Mouse (Mus musculus) testis, adult 2 months (tissue): ENCODE results near the gene Sez6l2. TPM values are rescaled to one million over a fixed set of nuclear protein-coding genes. Genes with fewer than 3 reads are reported as not detected.
A peak's percentile ranks its signal among the peaks of the same experiment; 100 is the strongest.

Experiments used
- H3K27ac ChIP-seq: fragments of 200-500 bp; 2 replicates; pipeline ENCODE4 v1.5.1; 2012; ENCODE audit warnings: low read depth, low read length; ENCODE audit not compliant: control insufficient read depth, insufficient read depth
- H3K27me3 ChIP-seq: fragments of 200-500 bp; 2 replicates; pipeline ENCODE4 v1.6.1; 2012; ENCODE audit warnings: mild to moderate bottlenecking, low read length, moderate library complexity; ENCODE audit not compliant: control insufficient read depth, insufficient read depth
- H3K36me3 ChIP-seq: fragments of 200-500 bp; 2 replicates; pipeline ENCODE4 v1.6.1; 2012; ENCODE audit warnings: mild to moderate bottlenecking, low read length; ENCODE audit not compliant: control insufficient read depth, insufficient read depth
- H3K4me1 ChIP-seq: fragments of 200-500 bp; 2 replicates; pipeline ENCODE4 v1.6.1; 2012; ENCODE audit warnings: low read length; ENCODE audit not compliant: control insufficient read depth, insufficient read depth
- H3K4me3 ChIP-seq: fragments of 200-500 bp; 2 replicates; pipeline ENCODE4 v1.5.1; 2012; ENCODE audit warnings: low read depth, mild to moderate bottlenecking, low read length, moderate library complexity, mixed read lengths; ENCODE audit not compliant: control insufficient read depth
- CTCF ChIP-seq: fragments of 200-500 bp; IDR thresholded peaks from 2 replicates; pipeline ENCODE4 v1.5.1; 2012; ENCODE audit warnings: low read depth, mild to moderate bottlenecking, inconsistent platforms, low read length, moderate library complexity; ENCODE audit not compliant: control insufficient read depth, insufficient read depth, insufficient replicate concordance
- POLR2A ChIP-seq: fragments of 200-500 bp; IDR thresholded peaks from 2 replicates; pipeline ENCODE4 v1.6.1; 2012; ENCODE audit warnings: low read depth, mild to moderate bottlenecking, inconsistent platforms, low read length, moderate library complexity; ENCODE audit not compliant: control insufficient read depth
- polyA plus RNA-seq: library from polyadenylated mRNA; depleted of rRNA; stranded (reverse); fragments of >200 nt; gene quantifications from 2 replicates; pipeline ENCODE4 v1.2.3, GENCODE M21; 2012

Sez6l2 gene
- polyA plus RNA-seq, 1 experiment: 10.7 TPM

- peaks cover 3% of the 10 kb centered on the region for H3K36me3 ChIP-seq
- H3K27ac ChIP-seq: no peak overlapping the region
- TF ChIP-seq POLR2A (no peak), CTCF (no peak)
- no peaks in the 10 kb centered on the region; the same call in 1 of the 2 replicates for H3K4me1 ChIP-seq
- H3K27me3 ChIP-seq: no peaks in the 10 kb centered on the region
- H3K4me3 ChIP-seq: no peak overlapping the region
These were observed 9.4 kb downstream of the Sez6l2 start for GRCm38 (mm10) chr7:126959780-126960179.

- no peaks in the 10 kb centered on the region; the same call in 1 of the 2 replicates for H3K4me1 ChIP-seq
- no peak overlapping the region for H3K4me3 ChIP-seq
- TF ChIP-seq CTCF (no peak), POLR2A (no peak)
- no peaks in the 10 kb centered on the region for H3K27me3 ChIP-seq
- H3K27ac ChIP-seq: no peak overlapping the region
- peaks cover 3% of the 10 kb centered on the region for H3K36me3 ChIP-seq
These were observed 10.7 kb downstream of the Sez6l2 start for GRCm38 (mm10) chr7:126961095-126961494.

- Histone ChIP-seq H3K27me3 (no peaks in the 10 kb centered on the region), H3K4me3 (no peak overlapping the region), H3K4me1 (no peaks in the 10 kb centered on the region; the same call in 1 of the 2 replicates), H3K27ac (no peak overlapping the region), H3K36me3 (peaks cover 3% of the 10 kb centered on the region)
- TF ChIP-seq POLR2A: no peak
- TF ChIP-seq CTCF: no peak
These were observed 11.6 kb downstream of the Sez6l2 start for GRCm38 (mm10) chr7:126961965-126962364.

GRCm38 (mm10) chr7:126963548-126964286 is 13.4 kb downstream of the Sez6l2 start:
- Histone ChIP-seq H3K4me3 (no peak overlapping the region), H3K36me3 (peaks cover 2% of the 10 kb centered on the region; the same call in 1 of the 2 replicates), H3K27me3 (no peaks in the 10 kb centered on the region), H3K4me1 (no peaks in the 10 kb centered on the region; the same call in 1 of the 2 replicates), H3K27ac (no peak overlapping the region)
- TF ChIP-seq CTCF (peak; percentile 25; the same call in 1 of the 2 replicates), POLR2A (no peak)

GRCm38 (mm10) chr7:126965568-126965967 is 15.2 kb downstream of the Sez6l2 start:
- Histone ChIP-seq H3K4me3 (no peak overlapping the region), H3K36me3 (peaks cover 2% of the 10 kb centered on the region; the same call in 1 of the 2 replicates)
- TF ChIP-seq CTCF: no peak
- no peak for TF ChIP-seq POLR2A

GRCm38 (mm10) chr7:126967361-126967760 is 17.0 kb downstream of the Sez6l2 start:
- TF ChIP-seq POLR2A (no peak), CTCF (no peak)
- H3K4me3 ChIP-seq: no peak overlapping the region

More at GRCm38 (mm10) chr7:126965568-126965967, 15.2 kb downstream of the Sez6l2 start:
- Histone ChIP-seq H3K4me1 (no peaks in the 10 kb centered on the region; the same call in 1 of the 2 replicates), H3K27ac (no peak overlapping the region), H3K27me3 (no peaks in the 10 kb centered on the region)

GRCm38 (mm10) chr7:126975493-126975892 is 25.1 kb downstream of the Sez6l2 start:
- peak overlapping the region; percentile 91 for H3K4me3 ChIP-seq
- peaks cover 11% of the 10 kb centered on the region for H3K4me1 ChIP-seq
- TF ChIP-seq CTCF (no peak), POLR2A (no peak; the same call in 1 of the 2 replicates)
- no peaks in the 10 kb centered on the region for H3K36me3 ChIP-seq
- peak overlapping the region; percentile 96 for H3K27ac ChIP-seq
- H3K27me3 ChIP-seq: no peaks in the 10 kb centered on the region

More at GRCm38 (mm10) chr7:126967361-126967760, 17.0 kb downstream of the Sez6l2 start:
- Histone ChIP-seq H3K27me3 (no peaks in the 10 kb centered on the region), H3K36me3 (no peaks in the 10 kb centered on the region; the same call in 1 of the 2 replicates), H3K27ac (no peak overlapping the region), H3K4me1 (no peaks in the 10 kb centered on the region; the same call in 1 of the 2 replicates)
